Mouse (Mus musculus): ENCODE results near the gene Adora1.
A peak's percentile ranks its signal among the peaks of the same experiment; 100 is the strongest.

The Adora1 gene

GRCm38 (mm10) chr1:134235391-134235921 is at the start of gene Adora1:
TSS of gene Adora1 (minus strand) at chr1:134235431.
- Histone ChIP-seq H3K4me3 (replicated peaks; ENCODE audit: low read length) (peak within 1 kb of the TSS; percentile 74), H3K36me3 (ENCODE audit: insufficient read depth, low read length) (no peaks in the 10 kb centered on the region), H3K4me1 (replicated peaks; ENCODE audit: low read depth, low read length) (peaks cover 38% of the 10 kb centered on the region), H3K9me3 (ENCODE audit: low read length) (no peaks in the 10 kb centered on the region), H3K27me3 (ENCODE audit: insufficient read depth, low read length) (peaks cover 87% of the 10 kb centered on the region)
- TF ChIP-seq CTCF (conservative IDR thresholded peaks at IDR 0.05; ENCODE audit: low read length) (no peak), POU5F1 (IDR thresholded peaks at IDR 0.05; ENCODE audit: borderline replicate concordance, low read length) (no peak), NANOG (IDR thresholded peaks at IDR 0.05; ENCODE audit: borderline replicate concordance, low read length) (no peak)

DNA sequence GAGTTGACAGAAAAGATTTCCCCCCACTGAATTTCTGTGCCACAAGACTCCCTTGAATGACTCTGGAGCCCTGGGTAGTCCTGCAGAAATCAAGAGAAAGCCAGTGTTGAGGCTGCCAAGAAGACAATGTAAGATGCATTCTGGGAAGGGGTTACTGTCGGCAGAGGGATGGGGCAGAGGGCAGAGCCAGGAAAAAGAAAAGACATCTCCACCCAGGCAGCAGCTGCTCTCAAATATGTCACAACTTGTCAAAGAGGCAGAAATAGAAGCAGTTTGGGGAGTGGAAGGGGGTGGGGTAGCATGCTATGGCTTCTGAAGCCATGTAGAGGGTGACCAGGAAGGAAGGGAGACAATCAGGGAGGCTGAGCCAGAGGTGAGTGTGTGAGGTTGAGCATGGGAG is 47.9 kb upstream of the Adora1 start:
- H3K9me3 ChIP-seq (ENCODE audit: low read length), result no peaks in the 10 kb centered on the region
- peaks cover 16% of the 10 kb centered on the region for H3K4me1 ChIP-seq (replicated peaks; ENCODE audit: low read depth, low read length)
- no peak overlapping the region for H3K4me3 ChIP-seq (replicated peaks; ENCODE audit: low read length)
- TF ChIP-seq NANOG (IDR thresholded peaks at IDR 0.05; ENCODE audit: borderline replicate concordance, low read length) (no peak), CTCF (conservative IDR thresholded peaks at IDR 0.05; ENCODE audit: low read length) (no peak)
- peaks cover 28% of the 10 kb centered on the region for H3K27me3 ChIP-seq (ENCODE audit: insufficient read depth, low read length)
- no peaks in the 10 kb centered on the region for H3K36me3 ChIP-seq (ENCODE audit: insufficient read depth, low read length)

GRCm38 (mm10) chr1:134282342-134282741 is 47.1 kb upstream of the Adora1 start:
- Histone ChIP-seq H3K36me3 (ENCODE audit: insufficient read depth, low read length) (no peaks in the 10 kb centered on the region), H3K9me3 (ENCODE audit: low read length) (no peaks in the 10 kb centered on the region), H3K27me3 (ENCODE audit: insufficient read depth, low read length) (peaks cover 24% of the 10 kb centered on the region), H3K4me3 (replicated peaks; ENCODE audit: low read length) (no peak overlapping the region), H3K4me1 (replicated peaks; ENCODE audit: low read depth, low read length) (peaks cover 14% of the 10 kb centered on the region)
- TF ChIP-seq POU5F1 (IDR thresholded peaks at IDR 0.05; ENCODE audit: borderline replicate concordance, low read length) (no peak), CTCF (conservative IDR thresholded peaks at IDR 0.05; ENCODE audit: low read length) (no peak), NANOG (IDR thresholded peaks at IDR 0.05; ENCODE audit: borderline replicate concordance, low read length) (no peak)

- TF ChIP-seq CTCF (conservative IDR thresholded peaks at IDR 0.05; ENCODE audit: low read length), result peak; percentile 60
- TF ChIP-seq POU5F1 (IDR thresholded peaks at IDR 0.05; ENCODE audit: borderline replicate concordance, low read length), result no peak
- no peak for TF ChIP-seq NANOG (IDR thresholded peaks at IDR 0.05; ENCODE audit: borderline replicate concordance, low read length)
- no peaks in the 10 kb centered on the region for H3K36me3 ChIP-seq (ENCODE audit: insufficient read depth, low read length)
- H3K9me3 ChIP-seq (ENCODE audit: low read length), result no peaks in the 10 kb centered on the region
- peaks cover 14% of the 10 kb centered on the region for H3K4me1 ChIP-seq (replicated peaks; ENCODE audit: low read depth, low read length)
- peaks cover 25% of the 10 kb centered on the region for H3K27me3 ChIP-seq (ENCODE audit: insufficient read depth, low read length)
- no peak overlapping the region for H3K4me3 ChIP-seq (replicated peaks; ENCODE audit: low read length)
Observed at GRCm38 (mm10) chr1:134281563-134281962, 46.3 kb upstream of the Adora1 start.

DNA sequence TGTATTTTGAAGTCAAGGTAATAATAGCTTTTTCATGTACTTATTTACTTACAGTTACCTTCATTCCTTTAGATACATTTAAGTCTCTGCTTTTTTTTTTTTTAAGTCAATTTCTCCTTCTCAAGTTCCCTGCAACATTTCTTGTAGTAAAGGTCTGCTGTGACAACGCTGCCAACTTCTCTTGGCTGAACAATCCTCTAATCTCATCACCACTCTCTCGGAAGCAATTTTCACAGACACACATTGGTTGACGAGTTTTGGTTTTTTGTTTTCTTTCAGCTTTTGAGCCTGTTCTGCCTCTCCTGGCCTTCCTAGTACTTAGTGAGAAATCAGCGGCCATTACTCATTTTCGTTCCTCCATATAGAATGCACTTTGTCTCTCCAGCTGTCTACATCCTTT is 44.9 kb upstream of the Adora1 start:
- Histone ChIP-seq H3K27me3 (ENCODE audit: insufficient read depth, low read length) (peaks cover 28% of the 10 kb centered on the region), H3K9me3 (ENCODE audit: low read length) (no peaks in the 10 kb centered on the region), H3K4me3 (replicated peaks; ENCODE audit: low read length) (no peak overlapping the region), H3K36me3 (ENCODE audit: insufficient read depth, low read length) (no peaks in the 10 kb centered on the region), H3K4me1 (replicated peaks; ENCODE audit: low read depth, low read length) (peaks cover 7% of the 10 kb centered on the region; the same call in 1 of the 2 replicates)
- TF ChIP-seq POU5F1 (IDR thresholded peaks at IDR 0.05; ENCODE audit: borderline replicate concordance, low read length) (no peak), NANOG (IDR thresholded peaks at IDR 0.05; ENCODE audit: borderline replicate concordance, low read length) (no peak), CTCF (conservative IDR thresholded peaks at IDR 0.05; ENCODE audit: low read length) (no peak)

DNA sequence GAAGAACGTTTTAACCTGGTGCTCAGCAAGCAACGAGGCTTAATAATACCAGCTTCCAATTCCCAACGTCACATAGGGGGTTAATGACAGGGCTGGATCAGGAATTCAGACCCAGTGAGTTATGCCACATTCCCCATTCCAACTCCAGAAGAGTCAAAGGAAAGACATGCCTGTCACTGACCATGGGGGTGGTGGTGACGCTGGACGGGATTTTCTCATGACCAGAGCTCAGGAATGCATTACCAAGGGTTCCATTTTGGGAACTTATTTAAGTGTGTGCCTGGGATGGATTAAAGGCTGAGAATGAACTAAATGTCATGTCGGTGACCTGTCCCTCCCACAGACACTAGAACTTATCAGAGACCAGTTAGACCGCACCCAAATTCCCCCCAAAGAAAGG is 41.6 kb upstream of the Adora1 start:
- Histone ChIP-seq H3K4me1 (replicated peaks; ENCODE audit: low read depth, low read length) (no peaks in the 10 kb centered on the region), H3K36me3 (ENCODE audit: insufficient read depth, low read length) (no peaks in the 10 kb centered on the region), H3K9me3 (ENCODE audit: low read length) (peaks cover 7% of the 10 kb centered on the region), H3K27me3 (ENCODE audit: insufficient read depth, low read length) (peaks cover 9% of the 10 kb centered on the region), H3K4me3 (replicated peaks; ENCODE audit: low read length) (no peak overlapping the region)
- TF ChIP-seq POU5F1 (IDR thresholded peaks at IDR 0.05; ENCODE audit: borderline replicate concordance, low read length) (no peak), CTCF (conservative IDR thresholded peaks at IDR 0.05; ENCODE audit: low read length) (no peak), NANOG (IDR thresholded peaks at IDR 0.05; ENCODE audit: borderline replicate concordance, low read length) (no peak)

DNA sequence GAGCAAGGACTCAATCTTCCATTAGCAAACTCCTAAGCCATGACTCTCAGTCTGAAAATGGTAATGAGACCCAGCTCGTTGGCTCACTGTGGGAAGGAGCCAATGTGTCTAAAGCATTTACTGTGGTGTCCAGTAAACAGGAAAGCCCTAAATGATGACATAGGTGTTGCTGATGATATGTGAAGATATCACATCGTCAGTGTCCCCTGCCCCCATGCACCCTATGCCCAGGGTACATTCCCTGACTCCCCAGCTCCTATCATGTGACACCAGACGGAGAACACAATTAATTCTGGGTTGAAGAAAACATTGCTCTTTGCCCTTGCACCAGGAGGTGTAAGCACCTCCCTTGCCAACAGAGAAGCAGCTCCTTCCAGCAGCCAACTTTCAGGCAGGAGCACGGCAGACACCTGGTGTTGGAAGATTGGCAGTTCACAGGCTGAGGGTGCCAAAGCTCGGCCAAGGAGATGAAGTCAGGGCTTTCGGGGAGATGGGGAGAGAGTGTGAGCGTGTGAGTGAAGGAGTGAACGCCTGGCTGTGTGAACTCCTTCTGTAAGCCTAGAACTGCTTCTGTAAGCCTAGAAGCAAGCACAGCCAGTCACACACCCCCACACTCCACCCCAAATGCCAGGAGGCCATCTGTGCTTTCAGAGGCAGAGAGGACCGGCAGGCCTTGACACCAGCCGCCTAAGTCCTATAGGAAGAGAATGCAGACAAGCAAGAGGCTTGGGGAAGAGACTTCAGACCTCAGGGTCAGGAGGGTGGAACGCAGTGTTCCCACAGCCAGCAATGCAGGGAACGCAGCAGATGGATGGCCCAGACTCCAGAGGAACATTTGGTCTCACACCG is 40.6 kb upstream of the Adora1 start:
- TF ChIP-seq POU5F1 (IDR thresholded peaks at IDR 0.05; ENCODE audit: borderline replicate concordance, low read length) (no peak), NANOG (IDR thresholded peaks at IDR 0.05; ENCODE audit: borderline replicate concordance, low read length) (no peak), CTCF (conservative IDR thresholded peaks at IDR 0.05; ENCODE audit: low read length) (no peak)

DNA sequence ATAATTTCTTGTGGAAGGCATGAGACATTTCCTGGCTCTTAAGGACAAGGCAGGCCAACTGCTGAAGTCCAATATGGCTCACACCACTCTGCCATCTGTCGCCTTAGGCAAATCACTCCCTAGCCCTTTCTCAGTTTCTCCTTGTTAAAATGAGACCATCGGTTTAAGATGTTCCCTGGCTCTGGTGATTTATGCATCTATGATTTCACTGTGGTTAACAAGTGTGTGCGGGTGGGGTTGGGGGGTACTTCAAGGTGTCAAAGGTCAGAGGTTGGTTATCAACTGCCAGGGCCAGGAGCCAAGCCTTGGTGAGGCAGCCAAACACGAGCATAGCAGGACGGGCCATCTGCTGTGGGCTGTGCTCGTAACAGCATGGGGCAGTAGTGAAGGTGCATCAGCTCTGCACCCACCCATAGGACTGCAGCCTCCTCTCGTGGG is 39.3 kb upstream of the Adora1 start:
- Histone ChIP-seq H3K4me3 (replicated peaks; ENCODE audit: low read length) (no peak overlapping the region), H3K36me3 (ENCODE audit: insufficient read depth, low read length) (no peaks in the 10 kb centered on the region), H3K9me3 (ENCODE audit: low read length) (peaks cover 22% of the 10 kb centered on the region), H3K27me3 (ENCODE audit: insufficient read depth, low read length) (peaks cover 9% of the 10 kb centered on the region), H3K4me1 (replicated peaks; ENCODE audit: low read depth, low read length) (no peaks in the 10 kb centered on the region)
- TF ChIP-seq POU5F1 (IDR thresholded peaks at IDR 0.05; ENCODE audit: borderline replicate concordance, low read length), result no peak
- no peak for TF ChIP-seq NANOG (IDR thresholded peaks at IDR 0.05; ENCODE audit: borderline replicate concordance, low read length)
- no peak for TF ChIP-seq CTCF (conservative IDR thresholded peaks at IDR 0.05; ENCODE audit: low read length)

More for the DNA sequence above, 40.6 kb upstream of the Adora1 start:
- peaks cover 8% of the 10 kb centered on the region for H3K9me3 ChIP-seq (ENCODE audit: low read length)
- H3K4me1 ChIP-seq (replicated peaks; ENCODE audit: low read depth, low read length), result no peaks in the 10 kb centered on the region
- peaks cover 9% of the 10 kb centered on the region for H3K27me3 ChIP-seq (ENCODE audit: insufficient read depth, low read length)
- no peaks in the 10 kb centered on the region for H3K36me3 ChIP-seq (ENCODE audit: insufficient read depth, low read length)
- H3K4me3 ChIP-seq (replicated peaks; ENCODE audit: low read length), result no peak overlapping the region

All from E14TG2a.4 (cell line).